Mouse (Mus musculus) stomach, embryonic 14.5 days (tissue): ENCODE data around the gene Efemp2. TPM values are rescaled to one million over a fixed set of nuclear protein-coding genes. Genes with fewer than 3 reads are reported as not detected.
"Not testable (repeated sequence)": the region's sequence is repeated elsewhere in the genome, so short reads cannot be mapped to it uniquely, and the experiment has no call there.

Experiments
- ATAC-seq: fragments of 200-750 bp; cut with Nextera tagmentation; 2 replicates; pipeline ENCODE4 v1.8.0; 2017; ENCODE audit warnings: low read depth, moderate TSS enrichment; ENCODE audit not compliant: insufficient number of reproducible peaks, insufficient read depth, low FRiP score
- H3K27ac ChIP-seq: fragments of 300-500 bp; sonication (generic); 2 replicates; pipeline ENCODE4 v1.5.1; 2014; ENCODE audit warnings: mild to moderate bottlenecking, low read length, moderate library complexity, mixed read lengths
- H3K27me3 ChIP-seq: fragments of 300-500 bp; sonication (generic); 2 replicates; pipeline ENCODE4 v1.6.1; 2014; ENCODE audit warnings: low read length, control low read depth, mixed read lengths; ENCODE audit not compliant: control insufficient read depth, insufficient read depth
- H3K36me3 ChIP-seq: fragments of 300-500 bp; sonication (generic); 2 replicates; pipeline ENCODE4 v1.6.1; 2014; ENCODE audit warnings: mild to moderate bottlenecking, control low read depth, low read length, moderate library complexity, mixed read lengths; ENCODE audit not compliant: control insufficient read depth, insufficient read depth
- H3K4me1 ChIP-seq: fragments of 300-500 bp; sonication (generic); 2 replicates; pipeline ENCODE4 v1.6.1; 2014; ENCODE audit warnings: low read length, control low read depth, mixed read lengths; ENCODE audit not compliant: control insufficient read depth, insufficient read depth
- H3K4me2 ChIP-seq: fragments of 300-500 bp; sonication (generic); replicated peaks from 2 replicates; pipeline ENCODE4 v1.6.1; 2014; ENCODE audit warnings: low read depth, low read length, control low read depth
- H3K4me3 ChIP-seq: fragments of 300-500 bp; sonication (generic); 2 replicates; pipeline ENCODE4 v1.5.1; 2014; ENCODE audit warnings: low read depth, low read length, control low read depth
- H3K9ac ChIP-seq: fragments of 300-500 bp; sonication (generic); replicated peaks from 2 replicates; pipeline ENCODE4 v1.6.1; 2014; ENCODE audit warnings: low read depth, mild to moderate bottlenecking, control low read depth, low read length, moderate library complexity, mixed read lengths
- H3K9me3 ChIP-seq: fragments of 300-500 bp; sonication (generic); 2 replicates; pipeline ENCODE4 v1.6.1; 2016; ENCODE audit warnings: low read depth, low read length, control low read depth; ENCODE audit not compliant: control insufficient read depth
- WGBS: fragments of 180-500 bp; shearing (Covaris S2); extraction: QIAGEN DNeasy Blood & Tissue Kit; methylation state at CpG from one replicate; pipeline ENCODE4 v1.1.7; 2014; 5-methylcytosine and 5-hydroxymethylcytosine counted together
- polyA plus RNA-seq: library from polyadenylated mRNA; unstranded; fragments of >200 nt; fragmentation: Nextera tagmentation; extraction: Ambion mirVana; gene quantifications from 2 replicates; pipeline ENCODE4 v1.2.1, GENCODE M21; 2014

Gene Efemp2
- polyA plus RNA-seq, 1 experiment from 2014 or later, result 179 TPM

GRCm38 (mm10) chr19:5486771-5487170 lies 13.0 kb downstream of the Efemp2 start:
- Histone ChIP-seq H3K27me3 (no peaks in the 10 kb centered on the region), H3K4me1 (peaks cover 18% of the 10 kb centered on the region), H3K9me3 (no peaks in the 10 kb centered on the region), H3K36me3 (peaks cover 37% of the 10 kb centered on the region), H3K27ac (no peak overlapping the region), H3K4me2 (peak overlapping the region; percentile 51; the same call in 1 of the 2 replicates), H3K9ac (peak overlapping the region; percentile 2; the same call in 1 of the 2 replicates), H3K4me3 (peak overlapping the region; percentile 47; the same call in 1 of the 2 replicates)
- no peak for ATAC-seq
- WGBS, result 79% methylated on average over 4 of the region's 4 CpGs

GRCm38 (mm10) chr19:5487768-5488550 lies 14.2 kb downstream of the Efemp2 start, which contains the start of gene Mus81:
TSS of gene Mus81 (minus strand) at chr19:5488402.
- Histone ChIP-seq H3K27ac (peak within 1 kb of the TSS; percentile 99), H3K9me3 (no peaks in the 10 kb centered on the region), H3K4me1 (peaks cover 20% of the 10 kb centered on the region), H3K4me2 (peak within 1 kb of the TSS; percentile 51), H3K27me3 (no peaks in the 10 kb centered on the region), H3K9ac (peak within 1 kb of the TSS; percentile 38; the same call in 1 of the 2 replicates), H3K4me3 (peak within 1 kb of the TSS; percentile 47), H3K36me3 (peaks cover 35% of the 10 kb centered on the region)
- peak; percentile 72 for ATAC-seq
- WGBS, result under 1% methylated on average over 39 of the region's 39 CpGs

GRCm38 (mm10) chr19:5488878-5489571 lies 15.3 kb downstream of the Efemp2 start:
- WGBS, result under 1% methylated on average over 26 of the region's 26 CpGs
- H3K4me2 ChIP-seq, result peak overlapping the region; percentile 51
- H3K4me3 ChIP-seq, result peak overlapping the region; percentile 47
- ATAC-seq, result peak; percentile 87
- H3K27me3 ChIP-seq, result no peaks in the 10 kb centered on the region
- H3K36me3 ChIP-seq, result peaks cover 32% of the 10 kb centered on the region
- H3K27ac ChIP-seq, result peak overlapping the region; percentile 99
- H3K9me3 ChIP-seq, result no peaks in the 10 kb centered on the region
- peak overlapping the region; percentile 38; the same call in 1 of the 2 replicates for H3K9ac ChIP-seq
- H3K4me1 ChIP-seq, result peaks cover 20% of the 10 kb centered on the region

- peaks cover 34% of the 10 kb centered on the region for H3K36me3 ChIP-seq
- H3K9me3 ChIP-seq, H3K9ac ChIP-seq, H3K27me3 ChIP-seq, ATAC-seq: not testable (repeated sequence)
- H3K4me3 ChIP-seq, result peak overlapping the region; percentile 47; the same call in 1 of the 2 replicates
- 51% methylated on average over 10 of the region's 10 CpGs for WGBS
- peak overlapping the region; percentile 51; the same call in 1 of the 2 replicates for H3K4me2 ChIP-seq
- peaks cover 20% of the 10 kb centered on the region for H3K4me1 ChIP-seq
- peak overlapping the region; percentile 99 for H3K27ac ChIP-seq
These were observed 16.0 kb downstream of the Efemp2 start for GRCm38 (mm10) chr19:5489721-5490120.

- Histone ChIP-seq H3K4me1 (peaks cover 20% of the 10 kb centered on the region), H3K36me3 (peaks cover 33% of the 10 kb centered on the region), H3K27ac (peak within 1 kb of the TSS; percentile 99), H3K9ac (peak within 1 kb of the TSS; percentile 97), H3K9me3 (no peaks in the 10 kb centered on the region), H3K4me3 (peak within 1 kb of the TSS; percentile 99), H3K27me3 (no peaks in the 10 kb centered on the region), H3K4me2 (peak within 1 kb of the TSS; percentile 61)
- ATAC-seq, result peak; percentile 70
- WGBS, result under 1% methylated on average over 57 of the region's 62 CpGs
These were observed 16.7 kb downstream of the Efemp2 start, which contains the start of gene Cfl1 for GRCm38 (mm10) chr19:5490313-5490897. TSS of gene Cfl1 (plus strand) at chr19:5490455.

GRCm38 (mm10) chr19:5490898-5491708 lies 17.3 kb downstream of the Efemp2 start:
- Histone ChIP-seq H3K4me2 (peak overlapping the region; percentile 61), H3K36me3 (peaks cover 33% of the 10 kb centered on the region), H3K27me3 (no peaks in the 10 kb centered on the region), H3K9me3 (no peaks in the 10 kb centered on the region), H3K27ac (peak overlapping the region; percentile 99), H3K4me3 (peak overlapping the region; percentile 99), H3K4me1 (peaks cover 20% of the 10 kb centered on the region), H3K9ac (peak overlapping the region; percentile 97)
- under 1% methylated on average over 59 of the region's 59 CpGs for WGBS
- no peak for ATAC-seq

GRCm38 (mm10) chr19:5492641-5493040 lies 18.9 kb downstream of the Efemp2 start:
- Histone ChIP-seq H3K4me3 (no peak overlapping the region), H3K9ac (no peak overlapping the region), H3K27ac (no peak overlapping the region), H3K27me3 (no peaks in the 10 kb centered on the region), H3K4me1 (0 out of 2 replicates have a peak, but pooled peaks cover 11% of the 10 kb centered on the region), H3K9me3 (no peaks in the 10 kb centered on the region), H3K36me3 (peaks cover 41% of the 10 kb centered on the region), H3K4me2 (no peak overlapping the region)
- ATAC-seq, result no peak
- WGBS, result 84% methylated on average over 4 of the region's 4 CpGs
